Mouse (Mus musculus) adipocyte (in vitro differentiated cells): ENCODE measurements around the gene Tpm1.

Experiments used
- DNase-seq: peaks from one replicate; pipeline ENCODE4 v3.0.0-alpha.2; 2016; ENCODE audit warnings: low spot score

Gene Tpm1

GRCm38 (mm10) chr9:67049086-67049824 is at the start of gene Tpm1:
TSS of gene Tpm1 (minus strand) at chr9:67049406.
- no peak for DNase-seq

GRCm38 (mm10) chr9:67094371-67094770 is 45.2 kb upstream of the Tpm1 start:
- DNase-seq, result no peak

- no peak for DNase-seq
Observed at GRCm38 (mm10) chr9:67092210-67092609, 43.0 kb upstream of the Tpm1 start.

- no peak for DNase-seq
Observed at GRCm38 (mm10) chr9:67091598-67091997, 42.4 kb upstream of the Tpm1 start.

GRCm38 (mm10) chr9:67091151-67091550 is 41.9 kb upstream of the Tpm1 start:
- no peak for DNase-seq

GRCm38 (mm10) chr9:67090633-67091045 is 41.4 kb upstream of the Tpm1 start:
- DNase-seq, result no peak

GRCm38 (mm10) chr9:67089167-67089566 is 40.0 kb upstream of the Tpm1 start:
- peak; percentile 72 for DNase-seq

- no peak for DNase-seq
Observed at GRCm38 (mm10) chr9:67083801-67084200, 34.6 kb upstream of the Tpm1 start.

- DNase-seq, result peak; percentile 15
Observed at GRCm38 (mm10) chr9:67081688-67082087, 32.5 kb upstream of the Tpm1 start.

GRCm38 (mm10) chr9:67077658-67078319 is 28.6 kb upstream of the Tpm1 start:
- no peak for DNase-seq

GRCm38 (mm10) chr9:67077266-67077657 is 28.1 kb upstream of the Tpm1 start:
- DNase-seq, result no peak

GRCm38 (mm10) chr9:67072182-67072581 is 23.0 kb upstream of the Tpm1 start:
- no peak for DNase-seq

GRCm38 (mm10) chr9:67071596-67071995 is 22.4 kb upstream of the Tpm1 start:
- no peak for DNase-seq

- DNase-seq, result no peak
Observed at GRCm38 (mm10) chr9:67071103-67071502, 21.9 kb upstream of the Tpm1 start.

- no peak for DNase-seq
Observed at GRCm38 (mm10) chr9:67066616-67067015, 17.4 kb upstream of the Tpm1 start.

GRCm38 (mm10) chr9:67059714-67060113 is 10.5 kb upstream of the Tpm1 start:
- DNase-seq, result no peak

GRCm38 (mm10) chr9:67058366-67058765 is 9.2 kb upstream of the Tpm1 start:
- DNase-seq, result no peak

- DNase-seq, result no peak
Observed at GRCm38 (mm10) chr9:67050736-67051337, 1.6 kb upstream of the Tpm1 start.

- no peak for DNase-seq
Observed at GRCm38 (mm10) chr9:67049836-67050235, 630 bp upstream of the Tpm1 start.

- DNase-seq, result no peak
Observed at GRCm38 (mm10) chr9:67048483-67049085, 622 bp downstream of the Tpm1 start.

GRCm38 (mm10) chr9:67047606-67048482 is 1.4 kb downstream of the Tpm1 start:
- DNase-seq, result no peak
